Mouse (Mus musculus): ENCODE measurements around the gene Serpinc1.

Gene Serpinc1

DNA sequence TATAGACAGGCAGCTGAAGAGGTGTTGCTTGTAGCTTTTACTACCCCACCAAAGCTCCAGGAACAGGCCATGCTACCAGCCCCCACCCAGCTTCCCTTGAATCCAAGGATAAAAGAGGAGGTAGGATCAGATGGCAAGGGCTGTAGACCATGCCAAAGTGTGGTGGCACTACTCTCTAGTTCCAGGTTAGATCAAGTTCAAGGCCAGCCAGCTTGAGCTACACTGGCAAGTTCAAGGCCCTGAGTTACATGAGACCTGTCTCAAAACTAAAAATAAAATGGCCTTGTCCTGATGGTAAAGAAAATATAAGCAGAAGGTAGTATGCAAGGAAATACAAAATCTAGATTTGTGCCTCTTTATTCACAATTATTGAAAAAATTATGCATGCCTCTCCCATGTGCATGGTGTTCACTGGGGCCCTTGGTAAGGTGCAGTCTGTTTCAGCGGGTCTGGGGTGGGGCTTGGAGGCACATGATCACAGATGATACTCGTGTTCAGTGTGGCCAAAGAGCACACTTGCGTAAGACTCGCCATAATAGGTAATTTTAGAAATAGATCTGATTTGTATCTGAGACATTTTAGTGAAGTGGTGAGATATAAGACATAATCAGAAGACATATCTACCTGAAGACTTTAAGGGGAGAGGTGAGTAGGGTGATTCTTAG, at the start of gene Serpinc1:
Gene Serpinc1, plus strand, starts transcription at position 515 of the 665 bp plus-strand sequence.
- H3K4me1 ChIP-seq (replicated peaks; ENCODE audit: low read depth, low read length) = peaks cover 23% of the 10 kb centered on the region
- no peak for TF ChIP-seq CTCF (conservative IDR thresholded peaks at IDR 0.05; ENCODE audit: low read length)
- TF ChIP-seq NANOG (IDR thresholded peaks at IDR 0.05; ENCODE audit: borderline replicate concordance, low read length) = no peak
- no peak for TF ChIP-seq POU5F1 (IDR thresholded peaks at IDR 0.05; ENCODE audit: borderline replicate concordance, low read length)
- H3K27me3 ChIP-seq (ENCODE audit: insufficient read depth, low read length) = no peaks in the 10 kb centered on the region
- no peak within 1 kb of the TSS for H3K4me3 ChIP-seq (replicated peaks; ENCODE audit: low read length)
- H3K9me3 ChIP-seq (ENCODE audit: low read length) = no peaks in the 10 kb centered on the region
- H3K36me3 ChIP-seq (ENCODE audit: insufficient read depth, low read length) = peaks cover 3% of the 10 kb centered on the region; the same call in 1 of the 2 replicates

DNA sequence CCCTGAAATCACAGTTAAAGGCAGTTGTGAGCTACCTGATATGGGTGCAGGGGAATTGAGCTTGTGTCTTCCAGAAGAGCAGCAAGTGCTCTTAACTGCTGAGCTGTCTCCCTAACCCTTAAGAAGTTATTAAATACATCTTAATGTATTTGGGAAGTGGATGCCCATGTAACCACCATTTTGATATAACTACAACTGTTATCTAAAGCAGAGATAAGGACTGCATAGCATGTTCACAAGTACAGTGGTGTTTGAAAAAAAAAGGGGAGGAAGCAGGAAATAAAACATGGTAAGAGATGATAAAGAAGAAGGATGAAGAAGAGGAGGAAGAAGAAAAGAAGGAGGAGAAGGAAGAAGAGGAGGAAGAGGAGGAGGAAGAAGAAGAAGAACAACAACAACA, 47.1 kb upstream of the Serpinc1 start:
- H3K9me3 ChIP-seq (ENCODE audit: low read length) = no peaks in the 10 kb centered on the region
- no peak overlapping the region for H3K4me3 ChIP-seq (replicated peaks; ENCODE audit: low read length)
- TF ChIP-seq CTCF (conservative IDR thresholded peaks at IDR 0.05; ENCODE audit: low read length) = no peak
- no peak for TF ChIP-seq POU5F1 (IDR thresholded peaks at IDR 0.05; ENCODE audit: borderline replicate concordance, low read length)
- TF ChIP-seq NANOG (IDR thresholded peaks at IDR 0.05; ENCODE audit: borderline replicate concordance, low read length) = no peak
- peaks cover 31% of the 10 kb centered on the region for H3K36me3 ChIP-seq (ENCODE audit: insufficient read depth, low read length)
- no peaks in the 10 kb centered on the region for H3K4me1 ChIP-seq (replicated peaks; ENCODE audit: low read depth, low read length)
- H3K27me3 ChIP-seq (ENCODE audit: insufficient read depth, low read length) = no peaks in the 10 kb centered on the region

DNA sequence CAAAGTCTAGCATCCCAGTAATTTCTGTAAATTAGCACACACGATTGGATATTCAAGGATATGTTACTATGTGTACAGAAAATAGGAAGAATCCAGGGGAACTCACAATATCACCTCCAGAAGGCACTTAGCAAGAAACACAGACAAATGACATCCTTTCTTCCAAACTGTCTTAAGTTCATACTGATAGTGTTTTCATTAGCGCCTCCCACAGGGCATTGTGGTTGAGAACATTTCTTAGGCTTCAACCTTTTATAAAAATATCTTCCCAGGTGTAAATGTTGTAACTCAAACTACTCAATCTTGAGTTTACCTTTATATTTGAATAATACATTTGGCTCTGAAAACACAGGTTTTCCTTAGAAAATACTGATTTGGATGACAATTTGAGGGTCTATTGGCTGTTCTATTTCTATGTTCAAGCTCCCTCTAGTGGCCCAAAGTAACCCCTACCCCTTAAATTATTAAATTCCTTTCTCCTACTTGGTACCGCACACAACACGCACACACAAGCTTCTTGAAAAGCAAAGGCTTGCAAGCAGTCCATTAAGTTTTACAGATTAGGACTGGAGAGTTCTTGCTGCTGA, 44.4 kb upstream of the Serpinc1 start:
- no peaks in the 10 kb centered on the region for H3K9me3 ChIP-seq (ENCODE audit: low read length)
- H3K4me3 ChIP-seq (replicated peaks; ENCODE audit: low read length) = no peak overlapping the region
- no peaks in the 10 kb centered on the region for H3K4me1 ChIP-seq (replicated peaks; ENCODE audit: low read depth, low read length)
- H3K36me3 ChIP-seq (ENCODE audit: insufficient read depth, low read length) = peaks cover 46% of the 10 kb centered on the region
- TF ChIP-seq POU5F1 (IDR thresholded peaks at IDR 0.05; ENCODE audit: borderline replicate concordance, low read length) (no peak), NANOG (IDR thresholded peaks at IDR 0.05; ENCODE audit: borderline replicate concordance, low read length) (no peak), CTCF (conservative IDR thresholded peaks at IDR 0.05; ENCODE audit: low read length) (peak; percentile 81)
- H3K27me3 ChIP-seq (ENCODE audit: insufficient read depth, low read length) = no peaks in the 10 kb centered on the region

DNA sequence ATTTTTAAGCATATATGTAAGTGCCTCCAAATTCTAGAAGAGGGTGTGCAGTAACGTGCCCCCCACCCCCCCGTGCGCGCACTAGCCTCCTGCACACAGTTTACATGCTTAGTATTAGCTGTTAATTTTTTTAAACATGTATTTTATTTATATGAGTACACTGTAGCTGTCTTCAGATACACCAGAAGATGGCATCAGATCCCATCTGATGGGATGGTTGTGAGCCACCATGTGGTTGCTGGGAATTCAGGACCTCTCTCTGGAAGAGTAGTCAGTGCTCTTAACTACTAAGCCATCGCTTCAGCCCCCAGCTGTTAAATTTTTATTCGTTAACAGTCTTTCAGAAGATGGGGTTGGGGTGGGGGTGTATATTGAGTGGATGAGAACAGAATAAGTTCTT, 42.8 kb upstream of the Serpinc1 start:
- no peaks in the 10 kb centered on the region for H3K4me1 ChIP-seq (replicated peaks; ENCODE audit: low read depth, low read length)
- H3K4me3 ChIP-seq (replicated peaks; ENCODE audit: low read length) = no peak overlapping the region
- H3K9me3 ChIP-seq (ENCODE audit: low read length) = no peaks in the 10 kb centered on the region
- H3K27me3 ChIP-seq (ENCODE audit: insufficient read depth, low read length) = no peaks in the 10 kb centered on the region
- no peak for TF ChIP-seq NANOG (IDR thresholded peaks at IDR 0.05; ENCODE audit: borderline replicate concordance, low read length)
- no peak for TF ChIP-seq POU5F1 (IDR thresholded peaks at IDR 0.05; ENCODE audit: borderline replicate concordance, low read length)
- TF ChIP-seq CTCF (conservative IDR thresholded peaks at IDR 0.05; ENCODE audit: low read length) = no peak
- H3K36me3 ChIP-seq (ENCODE audit: insufficient read depth, low read length) = peaks cover 49% of the 10 kb centered on the region

DNA sequence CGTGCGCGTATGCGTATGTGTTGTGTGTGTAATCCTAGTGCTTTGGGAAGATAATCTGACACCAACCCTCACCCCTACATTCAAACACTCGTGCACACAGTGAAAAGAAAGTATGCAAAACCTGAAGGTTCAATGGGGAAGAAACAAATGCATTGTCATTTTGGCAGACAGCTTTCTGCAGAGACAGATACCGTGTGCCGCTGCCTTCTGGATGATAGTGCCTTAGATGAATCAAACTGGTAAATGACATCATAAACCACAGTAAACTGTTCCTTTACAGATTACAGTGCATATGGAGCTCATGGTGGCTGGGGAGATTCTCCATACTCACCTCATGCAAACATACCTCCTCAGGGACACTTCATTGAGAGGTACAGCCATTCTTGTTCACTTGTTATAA, 15.2 kb upstream of the Serpinc1 start:
- H3K9me3 ChIP-seq (ENCODE audit: low read length) = no peaks in the 10 kb centered on the region
- peaks cover 79% of the 10 kb centered on the region for H3K36me3 ChIP-seq (ENCODE audit: insufficient read depth, low read length)
- no peak overlapping the region for H3K4me3 ChIP-seq (replicated peaks; ENCODE audit: low read length)
- H3K27me3 ChIP-seq (ENCODE audit: insufficient read depth, low read length) = no peaks in the 10 kb centered on the region
- no peak for TF ChIP-seq NANOG (IDR thresholded peaks at IDR 0.05; ENCODE audit: borderline replicate concordance, low read length)
- H3K4me1 ChIP-seq (replicated peaks; ENCODE audit: low read depth, low read length) = no peaks in the 10 kb centered on the region

DNA sequence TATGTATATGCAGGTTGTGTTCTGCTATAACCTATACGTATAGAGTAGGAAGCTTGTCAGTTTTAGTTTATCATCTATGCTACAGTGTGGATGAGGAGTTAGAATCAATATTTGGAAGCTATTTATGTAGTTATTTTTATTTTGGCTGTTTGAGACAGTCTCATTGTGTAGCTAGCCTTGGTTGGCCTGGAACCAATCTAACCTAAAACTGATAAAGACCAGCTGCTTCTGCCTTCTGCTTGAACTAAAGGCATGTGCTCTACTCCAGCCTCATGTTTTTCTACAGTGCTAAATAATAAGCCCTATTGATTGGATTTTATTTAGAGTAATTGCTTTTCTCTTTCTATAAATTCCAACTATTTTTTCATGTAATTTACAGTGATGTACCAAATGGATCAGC, 11.1 kb upstream of the Serpinc1 start:
- Histone ChIP-seq H3K36me3 (ENCODE audit: insufficient read depth, low read length) (peaks cover 77% of the 10 kb centered on the region), H3K4me3 (replicated peaks; ENCODE audit: low read length) (no peak overlapping the region), H3K9me3 (ENCODE audit: low read length) (no peaks in the 10 kb centered on the region), H3K4me1 (replicated peaks; ENCODE audit: low read depth, low read length) (no peaks in the 10 kb centered on the region), H3K27me3 (ENCODE audit: insufficient read depth, low read length) (no peaks in the 10 kb centered on the region)
- TF ChIP-seq NANOG (IDR thresholded peaks at IDR 0.05; ENCODE audit: borderline replicate concordance, low read length) (no peak), POU5F1 (IDR thresholded peaks at IDR 0.05; ENCODE audit: borderline replicate concordance, low read length) (no peak), CTCF (conservative IDR thresholded peaks at IDR 0.05; ENCODE audit: low read length) (no peak)

DNA sequence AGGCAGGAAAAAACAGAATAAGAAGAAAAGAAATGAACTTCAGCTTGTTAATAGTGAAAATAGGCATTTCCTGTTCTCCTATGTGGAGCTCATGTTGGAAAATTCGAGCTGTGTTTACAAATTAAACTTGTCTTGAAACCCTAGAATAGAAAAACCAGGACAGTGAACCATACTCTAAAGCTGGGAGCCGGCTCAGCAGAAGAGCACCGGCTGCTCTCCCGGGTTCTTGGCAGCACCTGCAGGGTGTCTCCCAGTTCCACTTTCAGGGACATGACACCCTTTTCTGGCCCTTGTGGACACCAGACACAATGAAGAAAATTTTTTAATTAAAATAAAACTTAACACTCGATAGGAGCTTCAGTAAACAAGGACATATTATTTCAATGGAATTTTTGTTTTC, 9.7 kb upstream of the Serpinc1 start:
- Histone ChIP-seq H3K9me3 (ENCODE audit: low read length) (no peaks in the 10 kb centered on the region), H3K36me3 (ENCODE audit: insufficient read depth, low read length) (peaks cover 67% of the 10 kb centered on the region)
- TF ChIP-seq CTCF (conservative IDR thresholded peaks at IDR 0.05; ENCODE audit: low read length) (no peak), NANOG (IDR thresholded peaks at IDR 0.05; ENCODE audit: borderline replicate concordance, low read length) (no peak), POU5F1 (IDR thresholded peaks at IDR 0.05; ENCODE audit: borderline replicate concordance, low read length) (no peak)

DNA sequence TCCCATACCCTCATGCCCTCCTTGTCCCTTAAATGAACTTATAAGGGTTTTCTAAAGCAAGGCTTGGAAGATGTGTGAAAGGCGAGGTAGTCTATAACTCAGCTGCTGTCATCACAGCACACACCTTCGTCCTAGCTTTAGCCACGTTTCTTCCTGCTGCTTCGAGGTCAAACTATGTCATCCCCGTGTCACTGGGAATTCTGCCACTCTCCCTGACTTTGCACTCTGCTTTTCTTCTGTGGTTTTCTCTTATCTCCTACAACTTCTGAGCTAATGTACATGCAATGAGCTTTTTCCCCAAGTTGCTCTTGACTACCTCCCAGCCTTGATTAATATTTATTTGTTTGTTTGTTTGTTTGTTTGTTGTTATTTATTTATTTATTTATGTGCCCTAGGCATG, 1.6 kb downstream of the Serpinc1 start:
- Histone ChIP-seq H3K36me3 (ENCODE audit: insufficient read depth, low read length) (peaks cover 3% of the 10 kb centered on the region; the same call in 1 of the 2 replicates), H3K4me1 (replicated peaks; ENCODE audit: low read depth, low read length) (peaks cover 7% of the 10 kb centered on the region; the same call in 1 of the 2 replicates), H3K9me3 (ENCODE audit: low read length) (no peaks in the 10 kb centered on the region), H3K27me3 (ENCODE audit: insufficient read depth, low read length) (no peaks in the 10 kb centered on the region), H3K4me3 (replicated peaks; ENCODE audit: low read length) (no peak overlapping the region)
- TF ChIP-seq CTCF (conservative IDR thresholded peaks at IDR 0.05; ENCODE audit: low read length) (no peak), POU5F1 (IDR thresholded peaks at IDR 0.05; ENCODE audit: borderline replicate concordance, low read length) (no peak), NANOG (IDR thresholded peaks at IDR 0.05; ENCODE audit: borderline replicate concordance, low read length) (no peak)

More for the DNA sequence above, 9.7 kb upstream of the Serpinc1 start:
- Histone ChIP-seq H3K4me1 (replicated peaks; ENCODE audit: low read depth, low read length) (peaks cover 8% of the 10 kb centered on the region), H3K4me3 (replicated peaks; ENCODE audit: low read length) (no peak overlapping the region), H3K27me3 (ENCODE audit: insufficient read depth, low read length) (no peaks in the 10 kb centered on the region)
